Mouse (Mus musculus): ENCODE results near the gene Ppp3ca. TPM values are rescaled to one million over a fixed set of nuclear protein-coding genes. Genes with fewer than 3 reads are reported as not detected.

Gene Ppp3ca
- polyA plus RNA-seq, 1 experiment, result 24.3 TPM

GRCm38 (mm10) chr3:136749951-136750350 lies 80.0 kb downstream of the Ppp3ca start:
- no peaks in the 10 kb centered on the region for H3K27me3 ChIP-seq (ENCODE audit: control insufficient read depth, insufficient read depth, low read length)
- H3K4me1 ChIP-seq (ENCODE audit: control insufficient read depth, insufficient read depth, low read length), result no peaks in the 10 kb centered on the region
- no peak overlapping the region for H3K27ac ChIP-seq (ENCODE audit: control insufficient read depth, insufficient read depth, low read depth, low read length)
- H3K4me3 ChIP-seq (ENCODE audit: control insufficient read depth, low read depth, low read length), result no peak overlapping the region
- no peak for TF ChIP-seq CTCF (IDR thresholded peaks at IDR 0.05; ENCODE audit: control insufficient read depth, insufficient read depth, insufficient replicate concordance, low read depth, low read length)
- no peak for TF ChIP-seq POLR2A (IDR thresholded peaks at IDR 0.05; ENCODE audit: control insufficient read depth, low read depth, low read length)
- no peaks in the 10 kb centered on the region for H3K36me3 ChIP-seq (ENCODE audit: control insufficient read depth, insufficient read depth, low read length)

- Histone ChIP-seq H3K27me3 (ENCODE audit: control insufficient read depth, insufficient read depth, low read length) (no peaks in the 10 kb centered on the region), H3K4me1 (ENCODE audit: control insufficient read depth, insufficient read depth, low read length) (no peaks in the 10 kb centered on the region), H3K36me3 (ENCODE audit: control insufficient read depth, insufficient read depth, low read length) (no peaks in the 10 kb centered on the region), H3K4me3 (ENCODE audit: control insufficient read depth, low read depth, low read length) (no peak overlapping the region), H3K27ac (ENCODE audit: control insufficient read depth, insufficient read depth, low read depth, low read length) (no peak overlapping the region)
- no peak for TF ChIP-seq POLR2A (IDR thresholded peaks at IDR 0.05; ENCODE audit: control insufficient read depth, low read depth, low read length)
- no peak for TF ChIP-seq CTCF (IDR thresholded peaks at IDR 0.05; ENCODE audit: control insufficient read depth, insufficient read depth, insufficient replicate concordance, low read depth, low read length)
Measured at GRCm38 (mm10) chr3:136752126-136752716, 82.3 kb downstream of the Ppp3ca start.

- H3K4me3 ChIP-seq (ENCODE audit: control insufficient read depth, low read depth, low read length), result no peak overlapping the region
- no peaks in the 10 kb centered on the region for H3K27me3 ChIP-seq (ENCODE audit: control insufficient read depth, insufficient read depth, low read length)
- TF ChIP-seq CTCF (IDR thresholded peaks at IDR 0.05; ENCODE audit: control insufficient read depth, insufficient read depth, insufficient replicate concordance, low read depth, low read length) (no peak), POLR2A (IDR thresholded peaks at IDR 0.05; ENCODE audit: control insufficient read depth, low read depth, low read length) (no peak)
- no peaks in the 10 kb centered on the region for H3K36me3 ChIP-seq (ENCODE audit: control insufficient read depth, insufficient read depth, low read length)
- H3K27ac ChIP-seq (ENCODE audit: control insufficient read depth, insufficient read depth, low read depth, low read length), result no peak overlapping the region
- H3K4me1 ChIP-seq (ENCODE audit: control insufficient read depth, insufficient read depth, low read length), result no peaks in the 10 kb centered on the region
Measured at GRCm38 (mm10) chr3:136756137-136756536, 86.2 kb downstream of the Ppp3ca start.

- Histone ChIP-seq H3K27me3 (ENCODE audit: control insufficient read depth, insufficient read depth, low read length) (no peaks in the 10 kb centered on the region), H3K4me3 (ENCODE audit: control insufficient read depth, low read depth, low read length) (peak overlapping the region; percentile 81), H3K4me1 (ENCODE audit: control insufficient read depth, insufficient read depth, low read length) (no peaks in the 10 kb centered on the region), H3K36me3 (ENCODE audit: control insufficient read depth, insufficient read depth, low read length) (no peaks in the 10 kb centered on the region), H3K27ac (ENCODE audit: control insufficient read depth, insufficient read depth, low read depth, low read length) (no peak overlapping the region)
- peak; percentile 25; the same call in 1 of the 2 replicates for TF ChIP-seq POLR2A (IDR thresholded peaks at IDR 0.05; ENCODE audit: control insufficient read depth, low read depth, low read length)
- TF ChIP-seq CTCF (IDR thresholded peaks at IDR 0.05; ENCODE audit: control insufficient read depth, insufficient read depth, insufficient replicate concordance, low read depth, low read length), result no peak
Measured at GRCm38 (mm10) chr3:136759446-136759845, 89.5 kb downstream of the Ppp3ca start.

- Histone ChIP-seq H3K4me3 (ENCODE audit: control insufficient read depth, low read depth, low read length) (no peak overlapping the region), H3K36me3 (ENCODE audit: control insufficient read depth, insufficient read depth, low read length) (no peaks in the 10 kb centered on the region), H3K27me3 (ENCODE audit: control insufficient read depth, insufficient read depth, low read length) (no peaks in the 10 kb centered on the region), H3K4me1 (ENCODE audit: control insufficient read depth, insufficient read depth, low read length) (no peaks in the 10 kb centered on the region), H3K27ac (ENCODE audit: control insufficient read depth, insufficient read depth, low read depth, low read length) (no peak overlapping the region)
- TF ChIP-seq CTCF (IDR thresholded peaks at IDR 0.05; ENCODE audit: control insufficient read depth, insufficient read depth, insufficient replicate concordance, low read depth, low read length), result no peak
- no peak for TF ChIP-seq POLR2A (IDR thresholded peaks at IDR 0.05; ENCODE audit: control insufficient read depth, low read depth, low read length)
Measured at GRCm38 (mm10) chr3:136761292-136761978, 91.5 kb downstream of the Ppp3ca start.

GRCm38 (mm10) chr3:136761979-136762341 lies 92.0 kb downstream of the Ppp3ca start:
- no peak overlapping the region for H3K27ac ChIP-seq (ENCODE audit: control insufficient read depth, insufficient read depth, low read depth, low read length)
- H3K27me3 ChIP-seq (ENCODE audit: control insufficient read depth, insufficient read depth, low read length), result no peaks in the 10 kb centered on the region
- TF ChIP-seq CTCF (IDR thresholded peaks at IDR 0.05; ENCODE audit: control insufficient read depth, insufficient read depth, insufficient replicate concordance, low read depth, low read length), result no peak
- TF ChIP-seq POLR2A (IDR thresholded peaks at IDR 0.05; ENCODE audit: control insufficient read depth, low read depth, low read length), result no peak
- no peaks in the 10 kb centered on the region for H3K36me3 ChIP-seq (ENCODE audit: control insufficient read depth, insufficient read depth, low read length)
- no peaks in the 10 kb centered on the region for H3K4me1 ChIP-seq (ENCODE audit: control insufficient read depth, insufficient read depth, low read length)
- H3K4me3 ChIP-seq (ENCODE audit: control insufficient read depth, low read depth, low read length), result no peak overlapping the region

GRCm38 (mm10) chr3:136763717-136764270 lies 93.9 kb downstream of the Ppp3ca start:
- no peak overlapping the region for H3K27ac ChIP-seq (ENCODE audit: control insufficient read depth, insufficient read depth, low read depth, low read length)
- H3K36me3 ChIP-seq (ENCODE audit: control insufficient read depth, insufficient read depth, low read length), result no peaks in the 10 kb centered on the region
- H3K4me1 ChIP-seq (ENCODE audit: control insufficient read depth, insufficient read depth, low read length), result no peaks in the 10 kb centered on the region
- no peak overlapping the region for H3K4me3 ChIP-seq (ENCODE audit: control insufficient read depth, low read depth, low read length)
- no peak for TF ChIP-seq CTCF (IDR thresholded peaks at IDR 0.05; ENCODE audit: control insufficient read depth, insufficient read depth, insufficient replicate concordance, low read depth, low read length)
- TF ChIP-seq POLR2A (IDR thresholded peaks at IDR 0.05; ENCODE audit: control insufficient read depth, low read depth, low read length), result no peak
- H3K27me3 ChIP-seq (ENCODE audit: control insufficient read depth, insufficient read depth, low read length), result no peaks in the 10 kb centered on the region
